Mouse (Mus musculus) cerebellum, postnatal 14 days (tissue): ENCODE data around the gene Mettl17.
"Not testable (repeated sequence)": the region's sequence is repeated elsewhere in the genome, so short reads cannot be mapped to it uniquely, and the experiment has no call there.

Source experiments
- DNase-seq, 2 experiments: peaks; one replicate each; pipeline ENCODE4 v3.0.0; 2021; ENCODE audit warnings: mixed read lengths in 2 of 2

Gene Mettl17

DNA sequence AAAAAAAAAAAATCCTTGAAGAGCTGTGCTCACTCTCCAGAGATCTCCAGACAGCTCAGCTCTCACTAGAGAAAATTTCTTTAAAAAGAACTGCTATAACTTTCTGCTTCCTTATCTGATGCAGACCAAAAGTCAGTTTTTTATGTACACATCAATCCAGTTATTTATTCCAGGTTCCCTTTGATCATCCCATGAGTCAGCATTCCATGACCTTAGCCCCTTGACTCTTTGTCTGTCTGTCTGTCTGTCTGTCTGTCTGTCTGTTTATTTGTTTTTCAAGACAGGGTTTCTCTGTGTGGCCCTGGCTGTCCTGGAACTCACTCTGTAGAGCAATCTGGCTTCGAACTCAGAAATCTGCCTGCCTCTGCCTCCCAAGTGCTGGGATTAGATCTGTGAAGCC, 14.7 kb downstream of the Mettl17 start:
- no peak for DNase-seq

DNA sequence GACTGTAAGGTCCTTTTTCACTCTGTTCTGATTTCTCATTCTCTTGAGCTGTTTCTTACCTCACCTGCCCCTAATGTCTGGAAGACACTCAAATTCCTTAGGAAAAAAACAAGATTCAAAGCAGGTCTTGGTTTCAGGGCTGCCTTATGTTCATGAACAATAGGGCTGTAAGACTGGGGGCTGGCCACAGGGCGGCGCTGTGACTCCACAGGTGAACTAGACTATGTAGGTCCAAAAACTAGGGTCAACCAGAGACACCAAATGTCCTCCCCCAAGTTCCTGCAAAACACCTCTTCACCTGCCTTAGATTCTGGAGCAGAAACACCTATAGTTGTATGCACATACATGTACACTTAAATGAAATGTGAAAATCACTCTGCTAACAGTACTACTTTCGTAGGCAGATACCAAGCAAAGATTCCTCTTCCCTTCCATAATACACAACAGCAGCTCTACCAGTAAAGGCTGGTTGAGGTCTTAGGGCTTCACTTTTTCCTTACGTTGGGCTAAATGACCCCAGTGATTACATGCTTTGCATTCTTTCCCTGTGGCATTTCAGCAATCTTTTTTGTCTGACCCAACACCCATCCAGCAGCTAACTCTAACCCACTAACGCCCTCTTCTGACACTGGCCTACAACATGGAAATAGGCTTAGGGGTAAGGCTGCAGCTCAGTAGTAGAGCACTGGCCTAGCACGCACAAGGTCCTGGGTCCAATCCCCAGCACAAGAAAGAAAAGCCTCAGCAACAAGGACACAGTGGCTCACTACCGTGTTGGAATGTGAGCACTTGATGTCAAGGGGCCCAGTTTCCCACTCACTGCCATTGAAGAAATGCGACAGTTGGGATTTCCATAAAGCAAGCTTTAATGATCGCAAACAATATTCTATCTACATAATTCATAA, 18.4 kb downstream of the Mettl17 start:
- DNase-seq: peak; percentile 91 to 95

DNA sequence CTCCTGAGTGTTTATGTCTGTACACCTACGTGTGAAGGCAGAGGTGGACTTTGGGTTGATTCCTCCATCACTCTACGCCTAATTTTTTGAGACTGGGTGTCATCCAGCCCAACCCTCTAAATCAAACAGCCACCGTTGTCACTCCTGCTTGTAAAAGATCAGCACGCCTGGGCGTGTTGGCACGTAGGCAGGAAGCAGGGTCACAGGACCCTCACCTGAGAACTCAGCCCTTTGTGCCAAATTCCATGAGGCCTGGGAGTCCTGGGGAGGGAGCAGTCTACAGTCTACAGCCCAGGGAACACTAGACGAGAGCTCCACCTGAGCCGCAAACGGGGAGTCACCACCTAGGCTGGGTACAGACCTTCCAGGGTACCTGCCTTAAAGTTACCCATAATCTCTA, 19.1 kb downstream of the Mettl17 start:
- no peak for DNase-seq

DNA sequence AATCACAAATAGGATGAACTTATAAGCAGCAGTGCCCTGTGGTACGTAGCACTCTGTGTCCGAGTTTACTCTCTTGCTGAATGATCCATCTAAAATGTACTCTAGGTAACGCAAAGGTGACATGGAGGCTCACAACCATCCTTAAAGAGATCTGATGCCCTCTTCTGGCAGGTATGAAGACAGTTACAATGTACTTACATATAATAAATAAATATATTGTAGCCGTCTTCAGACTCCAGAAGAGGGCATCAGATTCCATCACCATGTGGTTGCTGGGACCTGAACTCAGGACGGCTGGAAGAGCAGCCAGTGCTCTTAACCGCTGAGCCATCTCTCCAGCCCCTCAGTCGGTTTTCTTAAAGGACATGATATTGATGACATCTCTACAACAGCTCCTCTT, 20.1 kb downstream of the Mettl17 start:
- no peak for DNase-seq

DNA sequence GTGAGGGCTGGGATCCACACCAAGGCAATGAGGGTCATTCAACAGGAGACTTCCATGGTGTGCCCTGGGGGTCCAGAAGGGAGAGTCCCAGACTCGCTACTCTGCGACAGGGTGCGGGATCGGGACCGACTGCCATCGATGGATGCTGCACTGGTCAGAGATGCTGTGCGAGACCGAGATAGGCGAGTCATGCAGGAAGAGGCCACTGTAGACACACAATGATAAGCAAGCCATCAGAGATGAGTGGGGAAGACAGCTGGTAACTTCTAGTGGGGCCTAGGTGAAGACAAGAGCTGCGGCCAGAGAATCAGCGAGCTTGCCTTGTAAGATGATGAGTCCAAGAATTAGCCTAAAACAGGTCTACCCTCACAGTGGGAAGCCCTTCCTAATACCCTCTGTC, 21.5 kb downstream of the Mettl17 start:
- DNase-seq: no peak

DNA sequence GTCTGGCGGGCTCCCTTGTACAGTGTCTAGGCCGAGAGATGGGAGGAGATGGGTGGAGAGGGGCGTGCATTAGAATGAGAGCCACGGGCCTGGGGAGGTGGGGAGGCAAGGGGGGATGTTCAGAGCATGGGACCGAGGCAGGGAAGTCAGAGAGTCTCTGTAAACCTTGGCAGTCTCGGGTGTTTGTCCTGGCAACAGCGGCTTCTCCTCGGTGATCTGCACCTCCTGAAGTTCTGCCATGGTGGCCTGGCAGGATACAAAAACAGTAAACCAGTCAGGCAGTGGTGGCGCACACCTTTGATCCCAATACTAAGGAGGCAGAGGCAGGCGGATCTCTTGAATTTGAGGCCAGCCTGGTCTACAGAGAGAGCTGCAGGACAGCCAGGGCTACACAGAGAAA, 26.7 kb downstream of the Mettl17 start:
- no peak for DNase-seq

DNA sequence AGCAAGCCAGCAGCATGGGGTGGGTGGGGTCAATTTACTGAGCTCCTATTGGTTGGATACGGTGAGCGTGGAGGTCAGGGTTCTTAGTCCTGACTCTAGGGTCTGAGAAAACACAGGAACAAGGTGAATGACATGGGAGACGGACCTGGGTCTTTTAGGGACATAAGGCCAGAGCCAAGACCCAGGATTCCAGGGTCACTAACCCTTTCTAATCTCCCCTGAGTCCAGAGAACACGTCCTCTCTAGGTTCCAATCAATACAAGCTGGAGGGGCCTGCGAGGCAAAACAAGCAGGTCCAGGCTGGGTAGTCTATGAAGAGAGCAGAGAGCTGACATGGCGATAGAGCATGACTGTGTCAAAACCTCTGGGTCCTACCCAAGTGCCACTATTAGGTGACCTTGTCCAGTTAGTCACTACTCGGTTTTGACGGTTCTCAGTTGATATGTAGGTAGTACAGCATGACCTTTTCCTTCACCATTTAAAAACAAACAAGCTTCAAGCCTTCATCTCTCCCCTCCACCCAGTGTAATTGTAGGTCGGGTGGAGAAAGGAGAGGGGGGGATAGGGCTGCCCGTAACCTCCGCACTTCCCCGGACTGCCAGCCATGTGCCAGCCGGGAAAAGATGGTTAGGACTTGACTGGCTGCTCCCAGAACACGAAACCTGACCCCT, 27.9 kb downstream of the Mettl17 start:
- DNase-seq: peak in 1 of 2 experiments; percentile 9

DNA sequence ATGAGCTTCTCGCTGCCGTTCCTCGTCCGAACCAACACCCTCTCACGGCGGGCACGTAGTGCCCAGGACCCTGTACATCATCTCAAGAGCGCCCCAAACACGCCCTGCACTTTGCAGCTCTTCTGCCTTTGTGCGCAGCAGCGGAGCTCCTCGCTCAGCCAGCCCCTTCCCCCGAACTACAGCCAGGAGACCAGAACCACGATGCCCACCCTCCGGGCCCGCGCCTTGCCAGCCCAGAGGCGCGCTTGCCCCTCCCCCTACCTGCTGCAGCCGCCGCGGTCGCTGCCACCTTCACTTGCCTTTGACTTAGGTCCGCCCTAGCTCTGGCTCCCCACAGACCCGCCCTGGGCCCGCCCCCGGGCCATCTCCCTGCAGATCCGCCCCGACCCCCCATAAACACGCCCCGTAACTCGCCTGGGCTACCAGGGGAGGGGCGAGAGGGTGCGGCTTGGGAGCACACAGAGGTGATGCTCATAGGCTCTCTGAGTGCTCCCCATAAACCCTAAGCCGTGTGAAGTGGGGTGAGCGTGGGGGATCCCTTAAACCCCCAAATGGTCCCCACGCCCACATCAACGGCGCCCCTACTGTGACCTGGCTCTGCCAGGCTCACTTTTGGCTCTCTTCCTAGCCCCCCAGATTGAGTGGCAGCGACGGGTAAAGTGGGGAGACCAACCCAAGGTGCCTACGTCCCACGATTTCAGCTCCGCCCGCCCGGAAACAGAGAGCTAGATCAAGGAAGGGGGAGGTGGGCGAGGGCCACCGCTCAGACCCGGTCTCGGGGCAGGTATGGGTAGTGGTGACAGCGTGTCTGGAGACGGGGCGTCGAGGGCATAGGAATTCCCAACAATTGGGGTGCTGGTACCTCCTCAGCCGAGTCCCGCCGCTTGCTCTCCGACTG, 28.7 kb downstream of the Mettl17 start:
- peak; percentile 71 to 72 for DNase-seq

DNA sequence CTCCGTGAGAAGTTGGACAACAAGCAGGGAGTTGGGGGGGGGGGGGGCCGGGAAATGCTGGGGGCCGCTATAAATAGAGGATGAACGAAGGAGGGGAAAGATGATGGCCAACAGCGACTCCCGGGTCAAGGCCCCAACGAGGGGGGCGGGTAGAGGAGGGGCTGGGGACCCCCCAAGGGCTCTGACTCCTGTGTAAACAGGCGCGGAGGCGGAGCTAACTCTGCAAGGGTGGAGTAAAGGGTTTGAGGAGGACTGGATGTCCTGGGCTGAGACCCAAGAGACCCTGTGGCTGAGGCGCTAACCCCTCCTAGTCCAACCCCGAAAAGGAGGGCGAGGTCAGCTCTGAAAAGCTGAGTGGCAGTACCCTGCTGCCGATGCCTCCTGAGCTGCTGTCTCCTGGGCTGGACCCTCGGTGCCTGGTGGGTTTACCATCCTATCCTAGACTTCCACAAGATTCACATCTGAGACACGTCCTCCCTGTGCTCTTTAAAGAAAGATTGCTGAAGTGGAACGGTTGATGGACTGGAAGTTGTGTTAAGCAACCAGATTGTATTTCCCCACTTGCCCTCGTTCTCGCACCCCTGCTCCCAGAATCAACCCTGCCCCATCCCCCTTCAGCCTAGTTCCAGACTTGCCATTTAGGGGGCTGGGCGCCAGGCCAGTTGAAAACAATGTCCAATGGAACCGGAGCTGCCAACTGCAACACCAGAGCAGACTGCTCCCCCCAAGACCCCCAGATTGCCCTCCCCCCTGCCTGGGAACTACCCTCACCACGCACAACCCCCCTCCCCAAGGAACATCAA, 29.5 kb downstream of the Mettl17 start, which contains the start of gene Ndrg2:
Ndrg2 (minus strand) TSS at position 199 of the 803 bp plus-strand sequence.
- DNase-seq: peak; percentile 65 to 70

DNA sequence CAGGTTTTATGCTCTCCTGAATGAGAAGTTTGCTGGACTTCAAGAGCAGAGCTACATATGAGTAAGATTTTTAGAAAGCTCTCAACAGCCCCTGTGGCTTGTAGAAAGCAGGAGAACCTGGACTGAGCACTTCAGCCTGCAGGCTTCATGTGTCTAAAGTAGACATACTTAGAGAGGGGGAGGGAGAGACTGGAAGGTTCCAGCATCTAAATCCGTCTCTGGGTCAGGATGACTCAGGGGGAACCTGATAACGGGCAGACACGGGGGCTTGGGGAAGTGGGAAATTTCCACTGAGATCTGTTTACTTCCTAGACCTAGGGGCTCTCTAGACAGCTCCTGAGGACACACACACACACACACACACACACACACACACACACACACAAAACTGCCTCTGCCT, 30.4 kb downstream of the Mettl17 start:
- DNase-seq: no peak

DNA sequence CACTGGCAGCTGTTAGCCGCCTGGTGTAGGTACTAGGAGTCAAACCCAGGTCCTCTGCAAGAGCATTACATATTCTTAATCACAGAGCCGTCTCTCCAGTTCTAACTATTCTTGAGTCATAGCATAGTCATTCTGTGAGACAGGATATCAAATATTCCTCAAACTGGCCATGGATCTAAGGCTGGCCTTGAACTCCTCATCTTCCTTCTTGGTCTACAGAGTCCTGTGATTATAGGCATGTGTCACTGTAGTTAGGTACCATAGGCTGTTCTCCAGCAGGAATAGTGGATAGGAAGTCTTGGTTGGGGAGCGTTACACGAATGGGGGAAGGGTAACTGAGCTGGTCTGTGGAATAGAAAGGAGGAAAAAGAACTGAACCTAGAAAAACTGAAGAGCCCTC, 31.9 kb downstream of the Mettl17 start:
- DNase-seq: no peak

DNA sequence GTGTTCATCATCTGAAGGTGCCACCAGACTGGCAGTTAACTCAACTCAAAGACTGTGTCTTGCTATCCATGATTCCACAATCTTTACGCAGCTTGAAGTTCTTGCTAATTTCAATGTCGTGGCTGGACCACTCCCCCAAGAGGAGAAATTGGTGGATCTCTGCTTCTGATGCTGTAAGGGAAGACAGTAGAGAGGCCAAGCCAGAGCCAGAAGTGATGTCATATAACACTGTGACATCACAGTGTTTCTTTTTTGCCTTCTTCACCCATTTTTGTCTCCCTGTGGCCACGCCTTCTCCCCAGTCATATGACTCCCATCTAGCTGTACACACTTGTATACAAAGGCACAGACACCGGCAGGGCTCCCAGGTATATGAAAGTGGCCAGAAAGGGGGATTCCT, 33.5 kb downstream of the Mettl17 start, which contains the start of gene Tppp2:
Tppp2 (plus strand) TSS at position 301 of the 400 bp plus-strand sequence.
- no peak for DNase-seq

DNA sequence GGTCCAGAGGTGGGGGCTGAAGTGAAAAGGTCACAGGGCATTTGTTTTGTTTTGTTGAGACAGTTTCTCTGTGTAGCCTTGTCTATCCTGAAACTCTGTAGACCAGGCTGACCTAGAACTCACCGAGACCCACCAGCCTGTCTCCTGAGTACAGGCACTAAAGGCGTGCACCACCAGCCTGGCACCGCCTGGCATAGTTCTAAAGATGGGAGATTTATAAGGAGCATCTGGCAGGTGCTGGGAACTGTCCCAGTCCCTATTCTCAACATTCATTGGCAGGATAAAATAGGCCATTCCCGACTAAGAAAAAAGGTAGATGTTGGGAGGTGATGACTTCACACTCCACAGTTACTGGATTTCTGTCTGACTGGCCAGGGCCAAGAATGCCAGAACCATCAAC, 34.3 kb downstream of the Mettl17 start:
- DNase-seq: no peak

DNA sequence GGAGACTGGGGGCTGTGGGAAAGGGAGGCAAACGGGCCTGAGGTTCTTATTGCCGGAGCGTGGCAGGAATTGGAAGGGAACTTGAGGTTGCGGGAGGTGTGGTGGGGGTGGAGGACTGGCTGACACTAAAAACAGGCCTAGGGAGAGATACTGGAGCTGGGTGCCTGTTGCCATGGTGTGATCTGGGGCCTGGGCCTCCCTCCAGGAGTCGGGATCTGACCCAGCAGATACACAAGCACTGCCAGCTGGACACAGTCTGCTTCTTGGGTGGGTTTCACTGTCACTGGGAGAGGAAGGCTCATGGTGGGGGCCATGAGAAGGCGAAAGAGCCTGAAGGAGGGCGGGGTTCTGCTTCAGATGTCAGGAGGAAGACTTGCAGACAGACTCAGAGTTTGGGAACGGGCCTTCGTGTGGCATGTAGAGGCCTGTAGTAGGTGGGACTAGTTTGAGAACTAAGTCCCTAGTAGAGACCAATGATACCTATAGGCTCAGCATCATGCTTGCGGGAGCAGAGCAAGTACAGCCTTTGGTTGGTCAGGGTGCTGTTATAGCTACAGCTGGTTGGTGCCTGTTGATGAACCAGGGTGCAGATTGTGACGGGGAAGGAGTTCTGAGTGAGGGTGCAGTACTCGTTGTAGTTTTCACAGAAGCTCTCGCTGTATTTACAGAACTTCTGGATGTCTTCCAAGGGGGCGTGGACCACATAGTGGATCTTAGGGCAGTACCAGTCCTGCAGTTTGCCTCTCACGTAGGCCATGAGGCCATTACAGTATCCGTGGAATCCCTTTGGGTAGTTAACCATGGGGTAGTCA, 37.3 kb downstream of the Mettl17 start:
- DNase-seq: peak; percentile 30 to 36

DNA sequence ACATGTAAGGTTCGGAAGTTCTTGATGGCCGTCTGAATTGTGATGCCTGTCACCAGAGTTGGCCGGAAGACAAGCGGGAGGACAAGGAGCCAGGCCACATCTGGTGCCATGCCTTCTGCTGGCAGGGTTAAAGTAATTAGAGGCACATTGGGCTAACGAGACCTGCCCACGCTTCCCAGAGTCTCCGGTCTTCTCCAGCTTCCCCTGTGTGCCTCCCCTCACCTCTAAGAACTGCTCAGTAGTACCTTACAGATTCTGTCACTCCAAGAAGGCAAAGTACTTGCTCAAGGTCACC, 37.9 kb downstream of the Mettl17 start, which contains the start of gene Rnase13:
Rnase13 (minus strand) TSS at position 203 of the 295 bp plus-strand sequence.
- peak in 1 of 2 experiments; percentile 30 for DNase-seq

DNA sequence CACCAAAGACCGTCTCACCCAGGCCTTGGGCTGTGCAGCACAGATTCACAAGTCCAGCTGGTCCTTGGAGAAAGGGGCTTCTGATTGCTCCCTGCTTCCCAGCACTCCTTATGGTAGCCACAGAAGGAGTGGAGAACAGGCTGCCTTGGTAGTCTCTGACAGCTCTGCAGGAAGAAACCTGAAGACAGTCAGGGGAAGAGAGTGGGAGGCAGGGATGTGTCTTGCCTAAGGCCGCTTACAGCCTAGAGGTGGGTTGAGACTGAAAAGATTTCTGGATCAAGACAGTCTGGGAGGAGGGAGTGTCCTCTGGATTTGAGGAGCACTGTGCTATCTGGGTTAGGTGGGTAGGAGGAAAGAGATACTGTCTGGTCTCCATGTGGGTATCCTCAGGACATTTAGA, 38.3 kb downstream of the Mettl17 start:
- DNase-seq: no peak

DNA sequence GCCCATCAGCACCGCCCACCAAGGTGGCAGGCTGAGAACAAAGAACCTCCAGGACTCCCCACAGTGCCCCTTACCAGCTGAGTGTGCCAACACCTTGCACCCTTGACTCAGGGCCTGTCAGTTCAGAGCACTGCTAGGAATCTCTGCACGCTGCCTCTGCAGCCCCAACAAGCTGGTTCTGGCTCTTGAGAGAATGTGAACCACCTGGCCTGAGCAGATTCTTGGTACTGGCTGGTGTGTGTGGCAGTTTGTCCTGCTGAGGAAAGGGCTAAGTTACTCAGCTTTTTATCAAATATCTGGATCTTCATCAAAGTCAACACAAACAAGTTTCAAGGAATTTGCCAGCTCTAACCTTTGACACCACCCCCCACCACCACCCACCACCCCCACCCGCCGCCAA, 38.9 kb downstream of the Mettl17 start:
- no peak for DNase-seq

DNA sequence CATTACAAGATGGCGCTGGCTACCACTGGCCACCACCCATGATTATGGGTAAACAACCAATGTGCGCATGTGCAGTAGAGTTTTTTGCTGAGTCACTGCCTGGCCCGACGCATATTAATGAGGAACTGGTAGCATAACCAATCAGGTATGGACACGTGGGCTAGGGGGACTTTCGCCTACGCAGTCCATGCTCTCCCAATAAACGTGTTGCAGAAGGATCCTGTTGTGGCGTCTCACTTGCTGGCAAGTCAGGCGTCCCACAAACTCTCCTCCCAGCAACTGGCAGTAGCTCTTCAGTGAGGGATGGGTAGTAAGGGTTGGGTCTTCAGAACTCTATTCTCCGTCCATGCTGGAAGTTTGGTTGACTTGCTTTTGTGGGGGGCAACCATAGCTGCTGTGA, 42.3 kb downstream of the Mettl17 start:
- DNase-seq: not testable (repeated sequence)

DNA sequence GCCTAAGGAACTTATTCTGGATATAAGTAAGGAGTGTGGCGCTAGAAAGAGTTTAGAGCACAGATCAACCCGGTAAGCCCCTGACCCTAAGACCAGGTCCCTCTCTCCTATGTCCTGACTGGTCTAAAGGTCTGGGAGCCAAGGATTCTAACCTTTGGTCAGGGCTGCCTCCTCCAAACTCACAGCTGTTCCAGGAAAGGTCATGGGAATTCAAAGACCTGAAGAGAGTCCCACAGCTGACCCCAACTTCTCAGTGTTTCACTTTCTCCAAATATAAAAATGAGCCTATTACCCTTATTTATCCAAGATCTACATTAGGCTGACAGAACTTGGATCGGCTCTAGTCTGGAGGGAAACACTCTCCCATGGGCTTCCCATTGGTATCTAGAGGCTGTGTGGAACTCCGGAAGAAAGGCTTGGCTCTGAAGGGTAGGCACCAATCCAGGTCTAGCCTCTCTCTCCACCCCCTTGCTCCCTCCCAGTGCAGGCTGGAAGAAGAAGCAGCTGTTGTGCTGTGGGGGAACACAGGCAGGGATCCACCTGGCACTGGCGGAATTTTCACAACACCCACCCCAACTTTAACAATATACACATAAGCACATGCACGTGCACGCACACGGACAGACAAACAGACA, 44.8 kb downstream of the Mettl17 start:
- DNase-seq: peak; percentile 32 to 40

DNA sequence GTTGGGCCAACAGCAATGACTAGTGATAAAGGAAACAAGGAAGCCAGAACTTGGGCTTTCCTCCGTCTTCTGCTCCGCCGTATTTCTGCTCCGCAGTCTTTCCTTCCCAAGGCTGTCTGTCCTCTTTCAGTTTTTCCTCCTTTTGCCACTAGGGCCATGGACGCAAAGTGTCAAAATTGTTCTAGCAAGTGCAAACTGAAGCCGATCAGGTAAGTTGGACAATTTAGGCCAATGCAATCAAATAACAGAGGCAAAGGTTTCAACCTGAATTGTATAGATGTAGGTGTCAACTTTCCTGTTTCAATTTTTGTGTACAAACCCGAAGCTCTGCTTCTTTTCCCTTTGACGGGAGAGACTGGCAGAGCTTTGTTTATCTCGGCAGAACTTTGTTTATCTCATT, 45.3 kb downstream of the Mettl17 start:
- no peak for DNase-seq

DNA sequence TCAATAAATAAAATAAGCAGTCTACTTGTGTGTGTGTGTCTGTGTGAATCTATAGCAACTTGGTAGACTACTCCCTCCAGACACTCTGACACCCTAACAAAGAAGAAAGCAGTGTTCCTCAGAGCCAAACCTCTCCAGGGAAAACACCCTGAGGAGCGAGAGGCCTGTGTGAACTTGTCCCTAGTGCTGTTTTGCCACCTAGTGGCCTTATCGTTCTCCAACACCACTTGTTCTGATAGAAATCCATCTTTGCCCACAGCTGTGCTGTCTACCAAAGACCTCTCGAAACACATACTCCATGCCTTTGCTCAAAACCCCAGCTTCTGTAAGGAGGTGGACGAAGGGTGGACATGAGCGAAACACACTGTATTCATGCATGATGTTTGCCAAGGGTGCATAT, 46.2 kb downstream of the Mettl17 start:
- peak; percentile 66 to 68 for DNase-seq
